Mouse (Mus musculus) embryo, embryonic 11 days (tissue): ENCODE measurements around the gene Gng13.

Experiments used
- DNase-seq: peaks from one replicate; pipeline ENCODE4 v3.0.0-alpha.2; 2015

Gng13 gene

DNA sequence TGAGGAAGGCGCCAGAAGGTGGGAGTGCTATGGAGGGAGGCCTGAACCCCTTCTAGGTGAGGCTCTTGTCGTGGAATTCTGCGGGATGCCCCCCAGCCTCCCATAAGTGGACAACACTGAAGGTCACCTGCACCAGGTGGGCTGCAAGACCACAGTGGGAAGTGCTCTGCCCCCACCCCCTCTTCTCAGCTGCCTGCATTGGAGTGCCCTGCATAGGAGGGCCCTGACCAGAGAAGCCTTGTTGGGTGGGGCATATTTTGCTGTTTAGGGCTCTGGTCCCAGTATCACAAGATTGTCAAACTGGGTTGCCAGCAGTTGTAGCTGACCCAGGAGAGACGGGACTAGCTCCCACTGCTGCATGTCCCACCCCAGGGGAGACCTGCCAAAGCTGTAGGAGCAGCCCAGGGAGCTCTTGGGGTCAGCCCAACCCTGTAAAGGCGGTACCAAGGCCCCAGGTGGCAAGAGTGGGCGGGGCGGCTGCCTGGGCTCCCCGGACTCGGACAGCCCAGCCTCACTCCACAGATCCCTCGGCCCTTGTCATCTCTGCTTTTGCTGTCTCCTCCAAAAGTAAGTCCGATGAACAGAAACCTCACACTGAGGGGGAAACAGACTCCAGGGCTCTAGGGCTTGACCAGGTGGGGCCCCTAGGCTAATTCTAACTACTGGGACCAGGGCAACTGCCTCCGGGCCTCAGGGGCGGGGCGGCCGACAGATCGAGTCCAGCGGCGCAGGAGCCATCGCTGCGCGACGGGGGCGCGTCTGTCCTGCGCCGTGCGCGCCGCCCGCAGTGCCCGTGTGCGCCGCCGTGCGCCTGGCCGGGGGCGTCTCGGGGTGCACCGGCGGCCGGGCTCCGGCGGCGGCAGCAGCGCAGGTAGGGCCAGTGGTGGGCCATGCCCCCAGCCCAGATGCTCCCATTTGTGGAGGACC is at the start of gene Gng13:
Gene Gng13 (plus strand): TSS at position 461 of the 927 bp plus-strand sequence.
- peak; percentile 49 for DNase-seq

DNA sequence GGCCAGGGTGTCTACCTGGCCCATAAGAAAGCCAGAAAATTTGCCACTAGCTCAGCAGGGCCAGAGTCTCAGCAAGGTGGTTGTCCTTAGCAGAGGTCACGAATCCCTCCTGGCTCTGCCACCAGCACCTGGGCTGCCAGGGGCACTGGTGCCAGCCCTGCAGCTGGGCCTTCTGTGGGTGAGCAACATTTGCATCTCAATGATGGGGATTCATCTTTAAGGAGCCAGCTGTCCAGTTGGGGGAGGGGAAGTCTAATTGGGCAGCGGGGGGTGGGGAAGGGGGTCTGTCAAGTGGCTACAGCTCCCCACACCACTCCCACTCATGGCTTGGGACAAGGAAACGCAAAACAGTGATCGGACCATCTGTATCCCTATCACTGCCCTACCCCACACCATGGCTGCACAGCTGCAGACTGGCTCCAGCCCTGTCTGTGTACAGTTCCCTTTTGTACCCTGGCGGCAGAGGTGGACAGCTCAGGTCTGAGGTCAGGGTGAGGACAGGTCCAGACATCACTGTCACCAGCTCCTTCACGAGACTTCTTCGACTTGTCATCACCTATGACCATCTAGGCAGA is 48.4 kb upstream of the Gng13 start:
- DNase-seq, result no peak

DNA sequence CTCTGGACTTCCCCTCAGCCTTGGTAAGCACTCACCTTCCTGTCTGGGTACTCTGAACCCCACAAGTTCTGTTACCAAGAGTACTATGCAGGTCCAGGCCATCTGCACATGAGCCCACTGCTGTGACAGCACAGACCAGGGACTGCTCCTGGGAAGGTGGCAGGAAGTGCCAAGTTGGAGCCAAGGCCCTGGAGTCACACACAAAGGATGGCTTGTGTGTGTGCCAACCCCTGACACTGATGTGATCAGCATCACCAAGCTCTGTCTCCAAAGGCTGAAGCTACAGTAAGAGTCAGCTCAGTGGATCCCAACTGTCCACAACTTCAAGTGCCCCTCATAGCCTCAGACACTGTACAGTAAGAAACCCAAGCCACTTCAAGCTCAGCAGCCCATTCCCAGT is 44.0 kb upstream of the Gng13 start:
- no peak for DNase-seq

DNA sequence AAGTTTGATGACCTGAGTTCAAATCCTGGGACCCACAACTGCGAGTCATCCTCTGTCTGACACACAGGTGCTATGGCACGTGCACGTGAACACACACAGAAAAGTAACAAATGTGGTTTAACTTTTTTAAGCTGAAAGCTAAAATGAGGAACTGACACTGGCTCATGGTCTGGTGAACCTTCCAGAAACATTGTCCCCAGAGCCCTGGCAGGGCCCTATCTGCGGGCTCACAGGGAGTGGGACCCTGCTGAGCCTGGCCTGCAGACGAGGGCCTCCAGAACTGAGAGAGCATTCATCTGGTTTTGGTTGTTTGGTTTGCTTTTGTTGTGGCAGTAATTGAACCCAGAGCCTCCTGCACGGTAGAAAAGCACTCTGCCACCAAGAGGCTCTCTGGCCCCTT is 39.0 kb upstream of the Gng13 start:
- DNase-seq, result no peak

DNA sequence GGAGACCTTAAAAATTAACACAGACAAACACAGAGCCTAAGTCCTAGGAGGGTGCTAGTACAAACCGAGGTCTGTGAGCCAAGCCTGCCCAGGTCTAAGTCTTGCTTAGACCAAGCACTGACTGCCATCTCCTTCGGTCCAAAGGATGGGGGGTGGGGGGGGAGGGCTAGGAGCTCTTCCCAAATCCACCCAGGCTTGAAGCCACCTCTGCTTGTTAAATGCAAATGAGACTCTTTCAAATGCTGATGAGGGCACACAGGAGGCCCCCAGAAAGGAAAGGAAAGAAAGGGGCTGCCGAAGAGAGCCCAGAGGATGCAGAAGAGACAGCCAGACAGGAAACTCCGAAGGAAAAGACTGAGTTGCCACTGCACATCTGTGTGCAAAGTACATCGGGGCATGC is 37.2 kb upstream of the Gng13 start:
- no peak for DNase-seq

DNA sequence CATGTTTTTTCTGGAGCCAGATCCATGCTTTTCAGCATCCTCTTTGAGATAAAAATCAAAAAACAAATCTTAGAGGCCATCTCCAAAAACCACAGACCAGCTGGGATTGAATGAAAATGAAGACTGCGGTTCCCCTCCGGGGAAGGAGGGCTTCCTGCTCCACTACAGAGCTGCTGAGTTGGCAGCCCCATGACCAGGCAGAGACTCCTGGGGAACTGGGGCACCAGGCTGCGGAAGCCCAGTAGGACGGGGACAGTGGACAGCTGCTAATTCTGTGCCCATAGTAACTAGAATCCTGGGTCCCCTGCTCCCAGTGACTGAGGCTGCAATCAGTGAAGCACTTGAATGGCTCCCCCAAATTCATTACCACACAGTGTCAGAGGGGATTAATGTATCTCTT is 35.3 kb upstream of the Gng13 start:
- DNase-seq, result no peak

DNA sequence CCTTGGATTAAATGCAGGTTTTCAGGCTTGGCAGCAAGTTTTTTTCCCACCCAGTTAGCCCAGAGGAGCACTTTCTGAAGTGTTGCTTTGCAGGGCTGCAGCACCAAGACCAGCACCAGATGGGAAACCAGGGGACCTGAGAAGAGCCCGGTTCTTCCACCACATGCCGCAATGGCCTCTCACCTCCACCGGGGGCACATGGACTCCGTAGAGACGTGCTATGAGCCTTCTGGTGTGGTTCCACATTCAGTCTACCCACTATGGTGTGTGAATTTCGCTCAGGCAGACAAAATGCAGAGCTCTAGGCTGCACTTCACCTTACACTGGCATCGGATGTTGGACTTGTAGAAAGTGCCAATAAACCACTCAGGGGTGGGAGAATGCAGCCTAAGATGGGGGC is 30.6 kb upstream of the Gng13 start:
- DNase-seq, result peak; percentile 72

DNA sequence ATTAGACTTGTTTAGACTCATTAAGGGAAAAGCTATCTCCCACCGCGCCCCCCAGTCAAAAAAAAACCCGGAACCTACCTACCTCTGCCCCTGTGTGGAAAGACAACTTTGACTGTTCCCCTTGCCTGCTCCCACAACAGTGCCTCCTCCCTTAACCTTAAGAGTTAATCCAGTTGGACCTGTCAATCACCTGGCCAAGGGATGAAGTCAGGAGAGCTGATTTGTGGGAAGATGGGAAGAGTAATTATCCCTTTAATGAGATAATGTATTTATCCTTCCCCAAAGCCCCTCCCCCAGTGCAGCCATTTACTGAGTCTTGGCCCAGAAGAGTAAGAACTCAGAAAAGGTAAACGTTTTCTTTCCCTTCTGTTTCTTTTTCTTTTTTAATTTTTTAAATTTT is 28.0 kb upstream of the Gng13 start:
- no peak for DNase-seq

DNA sequence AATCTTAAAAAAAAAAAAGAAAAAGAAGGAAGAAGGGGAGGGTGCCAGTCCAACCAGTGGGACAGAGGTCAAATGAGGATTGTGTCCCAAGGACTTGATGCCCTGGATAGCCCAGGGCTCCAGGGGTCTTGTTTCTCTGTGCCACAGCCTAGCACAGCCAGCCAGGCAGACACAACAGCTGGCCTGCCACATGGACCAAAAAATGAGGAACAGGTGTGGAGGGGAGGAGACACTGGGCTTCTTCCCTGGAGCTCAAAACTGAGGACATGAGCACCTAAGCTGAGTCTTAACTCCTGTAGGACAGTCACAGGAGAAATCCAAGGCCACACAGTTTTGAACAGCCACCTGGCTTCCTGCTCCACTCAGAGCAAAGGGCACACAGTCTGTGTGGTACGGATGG is 20.7 kb upstream of the Gng13 start:
- peak; percentile 35 for DNase-seq

DNA sequence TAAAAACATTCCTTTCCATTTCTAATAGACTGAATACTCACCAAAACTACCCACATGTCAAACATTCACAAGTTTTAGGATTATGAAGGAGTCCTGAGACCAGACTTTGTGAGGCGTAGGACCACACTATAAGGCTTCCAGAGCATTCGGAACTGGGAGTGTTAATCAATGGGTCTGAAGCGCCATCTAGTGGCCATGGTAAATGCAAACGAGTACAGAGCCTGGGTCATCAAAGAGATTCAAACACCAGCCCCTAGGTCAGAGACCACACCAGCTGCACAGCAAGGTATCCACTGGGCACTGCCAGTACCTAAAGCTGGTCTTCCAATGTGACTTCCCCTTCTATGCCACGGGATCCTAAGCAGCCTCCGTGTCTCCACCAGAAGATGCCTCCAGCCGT is 18.5 kb upstream of the Gng13 start:
- peak; percentile 91 for DNase-seq

DNA sequence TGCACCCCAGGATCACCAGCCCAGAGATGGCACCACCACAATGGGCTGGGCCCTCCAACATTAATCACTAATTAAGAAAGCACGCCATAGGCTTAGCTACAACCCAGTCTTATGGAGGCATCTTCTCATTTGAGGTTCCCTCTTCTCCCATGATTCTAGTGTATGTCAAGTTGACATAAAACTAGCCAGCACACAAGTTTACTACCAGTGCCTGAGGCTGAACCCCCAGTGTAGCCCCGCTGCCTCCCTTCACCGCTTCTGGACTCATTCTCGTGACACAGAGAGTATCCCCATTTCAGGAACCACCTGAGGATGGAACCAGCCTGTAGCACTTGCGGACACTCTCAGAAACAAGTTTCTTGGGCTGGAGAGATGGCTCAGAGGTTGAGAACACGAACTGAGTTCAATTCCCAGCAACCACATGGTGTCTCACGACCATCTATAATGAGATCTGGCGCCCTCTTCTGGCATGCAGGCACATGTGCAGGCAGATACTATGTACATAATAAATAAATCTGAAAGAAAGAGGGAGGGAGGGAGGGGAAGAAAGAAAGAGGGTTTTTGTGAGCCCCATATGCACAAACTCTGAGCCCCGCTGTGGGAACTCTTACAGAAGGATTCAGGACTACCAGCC is 16.0 kb upstream of the Gng13 start:
- no peak for DNase-seq

DNA sequence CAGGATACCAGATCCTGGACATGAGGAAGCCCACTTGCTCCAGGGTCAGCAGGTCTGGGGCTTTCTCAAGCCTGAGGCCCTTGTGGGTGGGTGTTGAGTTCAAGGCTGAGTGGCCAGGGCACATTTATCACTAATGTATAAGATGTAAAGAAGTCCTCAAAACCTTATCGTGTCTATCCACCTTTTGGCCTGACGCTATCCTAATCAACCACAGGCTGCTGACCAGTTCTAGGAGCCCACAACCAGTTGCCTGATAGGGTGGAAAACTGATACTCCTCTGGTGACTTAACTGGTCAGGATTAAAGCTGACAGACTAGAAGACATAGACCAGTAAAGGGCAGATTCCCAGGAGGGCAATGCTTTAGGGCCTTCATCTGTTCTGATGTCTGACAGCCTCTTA is 7.0 kb upstream of the Gng13 start:
- no peak for DNase-seq

DNA sequence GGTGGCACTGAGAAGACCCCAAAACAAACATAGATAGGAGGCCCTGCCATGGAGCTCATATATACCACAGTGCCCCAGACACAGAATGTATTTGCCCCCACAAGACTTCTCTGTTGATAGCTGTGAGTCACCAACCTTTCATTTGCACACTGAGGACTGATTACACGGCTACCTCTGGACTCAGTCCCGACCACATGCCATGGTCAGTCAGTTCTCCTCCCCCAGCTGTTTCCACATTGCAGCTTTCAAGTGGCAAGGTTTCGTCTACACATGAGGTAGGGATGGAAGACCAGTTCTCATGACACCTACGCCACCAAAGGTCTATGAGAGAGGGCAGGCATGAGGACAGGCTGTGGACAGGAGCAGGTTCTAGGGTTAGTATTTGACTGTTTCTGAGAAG is 5.8 kb upstream of the Gng13 start:
- DNase-seq, result no peak

DNA sequence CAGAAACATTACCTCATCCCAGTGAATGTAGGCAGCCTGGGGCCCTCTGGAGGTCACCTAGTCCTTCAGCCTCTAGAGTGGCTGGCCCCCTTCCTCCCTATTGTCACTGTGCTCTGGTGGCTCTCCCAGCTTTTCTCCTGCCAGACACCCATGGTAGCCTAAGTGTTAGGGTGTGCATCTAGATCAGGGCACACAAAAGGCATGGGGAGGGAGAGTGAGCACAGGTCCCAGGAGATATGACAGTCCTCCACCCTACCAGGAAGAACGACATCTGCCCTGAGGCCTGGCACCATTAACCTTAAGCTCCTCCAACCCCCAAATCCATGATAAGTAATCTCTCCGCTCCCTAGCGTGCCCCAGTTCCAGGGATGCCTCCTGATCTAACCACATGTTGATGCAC is 1.3 kb upstream of the Gng13 start:
- no peak for DNase-seq

DNA sequence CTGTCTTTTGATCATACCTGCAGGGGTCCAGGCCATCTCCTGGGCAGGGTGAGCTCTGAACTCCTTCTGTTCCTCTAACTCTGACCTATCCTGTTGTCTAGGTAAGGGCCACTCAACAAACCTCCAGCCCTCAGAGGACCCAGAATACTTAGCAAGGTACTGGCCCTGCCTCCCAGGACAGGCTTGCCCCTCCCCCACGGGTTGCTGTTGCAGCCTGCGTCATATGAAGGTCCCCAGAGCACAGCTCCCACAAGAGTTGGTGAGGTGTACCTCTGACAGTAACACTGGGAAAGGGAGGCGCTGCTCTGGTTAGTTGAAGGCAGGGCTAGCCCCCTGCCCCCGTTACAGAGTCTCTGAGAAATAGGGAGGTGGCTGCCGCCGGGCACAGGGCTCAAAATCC is 841 bp upstream of the Gng13 start:
- DNase-seq, result no peak

DNA sequence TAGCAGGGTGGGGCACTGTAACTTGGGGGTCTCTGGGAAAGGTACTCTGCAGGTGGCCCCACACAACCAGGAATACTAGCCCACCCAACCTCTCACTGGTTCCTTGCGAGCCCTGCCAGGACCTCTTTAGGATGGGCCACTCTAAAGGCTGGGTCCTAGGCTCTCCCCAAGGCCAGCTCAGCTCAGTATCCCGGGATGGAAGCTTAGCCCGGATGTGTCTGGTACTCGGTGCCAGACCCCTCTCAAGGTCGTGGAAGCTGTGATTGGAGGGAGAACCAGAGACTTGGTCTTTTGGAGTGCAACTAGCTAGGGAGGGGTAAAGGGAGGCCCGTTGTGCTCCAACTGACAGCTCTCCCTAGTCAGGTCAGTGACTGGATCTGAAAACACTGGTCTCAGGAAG is 720 bp downstream of the Gng13 start:
- DNase-seq, result no peak

DNA sequence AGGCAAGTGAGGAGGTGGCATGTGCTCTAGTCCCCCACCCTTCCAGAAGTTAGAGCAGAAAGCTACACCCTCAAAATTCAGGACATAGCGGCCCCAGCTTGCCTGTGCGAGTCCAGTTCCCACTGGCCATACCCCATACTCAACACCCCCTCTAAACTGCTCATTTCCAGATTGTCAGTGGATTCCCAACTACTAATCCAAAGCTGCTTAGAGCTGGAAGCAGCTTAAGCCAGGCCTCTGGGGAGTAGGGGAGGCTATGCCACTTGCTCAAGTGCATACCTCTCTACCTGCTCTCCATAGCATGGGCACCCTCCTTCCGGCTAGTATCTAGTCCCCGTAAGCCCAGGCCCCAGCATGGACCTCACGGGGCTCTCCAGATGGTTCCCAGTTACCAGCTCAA is 4.5 kb downstream of the Gng13 start:
- no peak for DNase-seq

DNA sequence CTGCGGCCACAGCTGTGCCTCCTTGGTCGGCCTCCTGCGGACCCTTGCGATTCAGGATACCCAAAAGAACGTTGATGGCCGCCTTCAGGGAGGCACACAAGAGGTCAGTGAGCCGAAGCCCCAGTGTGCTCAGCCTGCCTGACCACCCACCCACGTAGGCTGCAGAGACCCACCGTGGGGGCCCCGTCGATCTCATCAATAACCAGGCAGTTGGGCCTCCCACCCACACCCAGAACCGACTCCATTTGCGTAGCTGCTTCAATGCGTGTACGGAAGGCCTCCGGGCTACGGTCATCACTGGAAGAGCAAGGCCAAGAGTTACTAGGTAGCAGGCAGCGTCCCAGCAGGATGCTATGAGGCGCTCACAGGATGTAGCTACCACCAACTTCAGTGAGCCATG is 6.5 kb downstream of the Gng13 start:
- DNase-seq, result no peak

DNA sequence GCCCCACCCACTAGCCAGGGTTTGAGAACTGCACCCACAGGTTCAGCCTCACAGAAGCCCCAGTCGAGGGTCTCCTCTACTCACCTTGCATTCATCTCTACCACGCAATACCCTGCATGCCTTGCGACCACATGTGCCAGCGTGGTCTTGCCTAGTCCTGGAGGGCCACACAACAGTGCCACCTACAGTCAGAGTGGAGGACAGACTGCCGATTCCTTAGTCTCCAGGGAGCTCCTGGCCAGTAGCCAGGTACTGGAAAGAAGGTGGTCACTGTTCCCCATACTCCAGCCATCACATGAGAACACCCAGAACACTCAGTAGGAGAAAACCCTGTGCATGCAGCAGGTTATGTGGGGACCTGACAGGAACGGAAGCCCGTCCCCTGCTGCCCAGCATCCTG is 6.9 kb downstream of the Gng13 start:
- DNase-seq, result peak; percentile 40

DNA sequence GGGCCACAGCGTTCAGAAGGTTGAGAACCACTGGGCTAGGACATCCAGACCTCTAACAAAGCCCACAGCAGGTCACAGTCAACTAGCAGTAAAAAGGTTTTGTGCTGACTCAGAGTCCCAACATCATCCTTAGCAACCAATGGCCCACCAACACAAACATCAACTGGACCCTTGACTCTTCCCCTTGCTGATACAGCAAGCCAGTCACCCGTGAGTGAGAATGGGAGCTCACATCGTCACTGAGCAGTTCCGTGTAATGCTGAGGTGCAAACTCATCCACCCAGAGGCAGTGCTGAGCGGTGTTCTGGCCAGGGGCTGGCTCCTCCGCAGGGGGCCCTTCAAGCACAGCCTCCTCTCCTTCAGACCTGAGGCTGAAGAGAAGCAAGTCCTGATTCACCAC is 8.3 kb downstream of the Gng13 start:
- DNase-seq, result no peak

DNA sequence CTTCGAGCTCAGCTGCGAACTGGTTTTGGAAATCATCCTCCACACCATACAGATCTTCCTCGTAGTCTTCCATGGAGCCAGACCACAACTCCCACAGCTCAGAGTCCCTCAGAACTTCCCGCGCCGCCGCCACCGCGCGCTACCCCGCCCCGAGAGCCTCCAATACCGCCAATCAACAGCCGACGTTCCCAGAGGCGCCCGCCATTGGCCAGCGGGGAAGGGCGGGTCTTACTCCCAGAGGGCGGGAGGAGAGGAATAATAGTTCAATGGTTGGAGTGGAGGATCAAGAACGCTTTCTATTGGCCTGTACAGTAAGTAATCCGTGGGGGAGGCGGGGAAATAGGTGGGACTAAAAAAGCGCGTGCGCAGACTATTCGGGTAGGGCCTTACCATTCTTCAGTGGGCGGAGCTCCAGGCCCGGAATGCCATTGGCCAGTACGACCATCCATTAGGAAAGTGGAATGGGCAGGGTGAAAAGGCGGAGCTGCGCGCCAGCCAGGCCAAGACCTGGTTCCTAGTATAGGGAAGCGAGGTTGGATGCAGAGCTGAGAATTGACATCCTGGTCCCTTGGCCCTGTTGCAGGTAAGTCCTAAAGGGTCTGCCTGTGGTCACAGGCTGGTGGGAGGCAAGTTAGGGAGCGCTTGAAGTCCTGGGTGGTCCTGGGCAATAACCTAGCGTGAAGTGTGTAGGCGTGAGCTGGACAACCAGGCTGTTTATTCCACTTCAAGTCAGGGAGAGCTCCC is 10.5 kb downstream of the Gng13 start, which contains the start of the genes Chtf18 and Rpusd1:
Gene Chtf18 (minus strand): TSS at position 155 of the 744 bp plus-strand sequence.
Gene Rpusd1 (plus strand): TSS at position 406 of the 744 bp plus-strand sequence.
- peak; percentile 100 for DNase-seq

DNA sequence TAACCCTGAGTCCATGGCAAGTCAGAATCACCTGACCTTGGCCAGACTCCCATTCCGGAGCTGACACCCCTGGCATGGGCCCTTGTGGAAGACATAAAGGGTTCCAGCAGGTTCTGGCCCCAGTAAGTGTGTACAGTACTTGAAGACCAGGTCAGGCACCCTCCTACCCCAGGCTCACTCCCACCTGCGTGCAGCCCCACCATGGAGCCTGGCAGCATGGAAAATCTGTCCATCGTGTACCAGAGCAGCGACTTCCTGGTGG is 11.0 kb downstream of the Gng13 start:
- DNase-seq, result no peak

DNA sequence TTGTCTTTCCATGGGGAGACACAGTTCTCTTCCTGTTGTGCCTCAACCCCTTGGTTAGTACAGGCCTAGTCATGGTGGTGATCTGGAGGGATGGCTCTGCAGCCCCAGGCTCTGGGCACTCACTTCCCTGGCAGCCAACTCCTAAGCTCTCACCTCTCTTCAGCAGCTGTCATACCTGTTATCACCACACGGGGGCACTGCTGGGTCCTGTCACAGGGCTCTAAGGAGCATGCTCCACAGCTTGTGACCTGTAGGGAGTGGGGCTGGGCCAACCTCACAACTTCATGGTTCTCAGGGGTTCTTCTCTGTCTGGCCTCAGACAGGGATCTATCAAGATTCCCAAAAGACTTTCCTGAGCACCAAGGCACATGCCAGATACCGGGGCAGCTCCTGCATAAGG is 15.1 kb downstream of the Gng13 start:
- peak; percentile 88 for DNase-seq

DNA sequence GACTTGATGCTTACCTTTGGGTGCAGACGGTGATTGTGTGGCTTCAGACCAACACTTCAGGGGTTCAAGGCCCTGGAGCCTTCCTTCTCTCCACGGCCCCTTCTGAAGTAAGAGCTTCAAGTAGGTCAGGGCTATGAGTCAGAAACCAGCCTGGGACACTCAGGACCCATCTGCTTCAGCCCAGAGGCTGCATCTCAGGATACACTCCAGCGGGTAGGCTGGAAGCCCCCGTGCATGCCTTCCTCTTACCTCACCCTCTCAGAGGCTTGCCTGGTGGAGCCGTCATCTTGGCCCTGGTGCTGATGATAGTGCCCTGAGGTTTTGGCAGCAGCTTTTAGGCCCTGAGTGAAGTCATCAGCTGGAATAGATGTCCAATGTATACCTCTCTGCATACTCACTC is 18.3 kb downstream of the Gng13 start:
- no peak for DNase-seq
